ENCODE assay signal across 10 mouse cellular contexts in the genomic region with DNA sequence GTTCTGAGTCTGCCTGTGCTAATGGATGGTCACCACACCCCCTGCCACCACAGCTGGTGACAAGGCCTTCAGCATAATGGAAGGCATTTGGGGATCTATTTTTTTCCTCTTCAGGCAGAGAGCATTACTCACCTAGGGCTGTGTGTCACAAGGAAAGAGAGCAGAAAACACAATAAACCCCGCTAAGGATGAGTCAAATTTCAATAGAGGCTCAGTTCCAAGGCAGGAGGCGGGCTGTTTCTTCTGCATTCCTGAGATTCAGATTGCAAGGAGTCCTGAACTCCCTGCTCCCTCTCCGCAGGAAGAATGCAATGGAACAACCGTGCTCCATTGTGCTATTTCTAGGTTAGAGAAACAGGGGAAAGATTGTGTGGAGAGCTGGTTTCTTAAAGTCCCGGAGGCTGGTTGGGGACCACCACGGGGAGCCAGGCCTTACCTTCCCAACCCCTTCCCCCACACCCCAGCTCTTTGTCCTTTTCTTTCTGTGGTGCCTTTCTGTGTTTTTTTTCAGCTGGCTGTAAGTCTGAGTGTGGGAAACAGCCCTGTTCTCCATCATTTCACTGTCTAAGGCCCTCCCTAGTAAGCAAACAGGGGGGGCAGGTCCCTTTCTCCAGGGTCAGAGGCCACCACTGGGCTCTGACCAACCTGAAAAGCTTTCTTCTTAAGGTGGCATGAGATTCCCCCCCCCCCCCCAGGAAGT. TPM values are rescaled to one million over a fixed set of nuclear protein-coding genes. Genes with fewer than 3 reads are reported as not detected.
DNase-seq lines count a peak whose midpoint lies in the region; ATAC-seq lines count a peak whose summit lies in the region.
"Had no signal": no experiment of that assay in that cellular context is flagged by ENCODE, and none has a peak within 500 bp of the region (broad histone marks: within the 10 kb centered on the region; RNA-seq: fewer than 3 reads in every experiment).

No protein-coding gene starts in this region.

- WGBS in hindbrain, embryonic 10.5 days, result 2% methylated on average over 6 of the region's 6 CpGs
- WGBS in hindbrain, embryonic 16.5 days, result 12% methylated on average over 6 of the region's 6 CpGs

- no peak for ATAC-seq in hindbrain, embryonic 16.5 days
- ATAC-seq in monocyte, adult 5-6 weeks (replicated peaks; ENCODE audit: insufficient number of reproducible peaks, low FRiP score, low TSS enrichment, poor library complexity, severe bottlenecking), result no peak

- peak overlapping the region; percentile 22; the same call in 1 of the 2 replicates for H3K4me3 ChIP-seq in hindbrain, embryonic 10.5 days
- no peak overlapping the region for H3K4me3 ChIP-seq in hindbrain, embryonic 16.5 days (ENCODE audit: low read length)
- H3K4me3 ChIP-seq: erythroblast, embryonic 14.5 days had no signal

- H3K27me3 ChIP-seq in hindbrain, embryonic 10.5 days (ENCODE audit: insufficient read depth, poor library complexity, severe bottlenecking), result no peaks in the 10 kb centered on the region
- no peaks in the 10 kb centered on the region for H3K27me3 ChIP-seq in hindbrain, embryonic 16.5 days (replicated peaks; ENCODE audit: control insufficient read depth, insufficient read depth, low read length)

- peak; percentile 52 for DNase-seq in hindbrain, embryonic 10.5 days (ENCODE audit: low spot score)
- peak; percentile 47 to 52 for DNase-seq in right cerebral cortex, adult 2 months (ENCODE audit: low spot score in 2 of 2)
- no peak for DNase-seq in right cerebral cortex, postnatal 4 days
- DNase-seq in forelimb bud, embryonic 11.5 days (ENCODE audit: low read depth, low spot score), result peak; percentile 56
- peak; percentile 40 for DNase-seq in yolk sac, embryonic 10.5 days (ENCODE audit: low spot score)
- no peak for DNase-seq in cerebellum, adult 11 months
- DNase-seq: kidney, adult 2 months had no signal

- peaks cover 41% of the 10 kb centered on the region for H3K4me1 ChIP-seq in hindbrain, embryonic 10.5 days (replicated peaks)
- H3K4me1 ChIP-seq in hindbrain, embryonic 16.5 days (ENCODE audit: control insufficient read depth, insufficient read depth, low read depth, low read length), result no peaks in the 10 kb centered on the region; the same call in 1 of the 2 replicates

- no peaks in the 10 kb centered on the region for H3K36me3 ChIP-seq in hindbrain, embryonic 10.5 days
- H3K36me3 ChIP-seq in hindbrain, embryonic 16.5 days (ENCODE audit: control insufficient read depth, insufficient read depth, low read length), result no peaks in the 10 kb centered on the region

- H3K9ac ChIP-seq in hindbrain, embryonic 16.5 days (ENCODE audit: low read depth, low read length), result no peak overlapping the region

- H3K9me3 ChIP-seq in hindbrain, embryonic 10.5 days, result no peaks in the 10 kb centered on the region
- H3K9me3 ChIP-seq in hindbrain, embryonic 16.5 days (ENCODE audit: control insufficient read depth, low read length), result no peaks in the 10 kb centered on the region

- H3K4me2 ChIP-seq in hindbrain, embryonic 16.5 days (ENCODE audit: low read length), result no peak overlapping the region

- H3K27ac ChIP-seq in hindbrain, embryonic 10.5 days, result peak overlapping the region; percentile 83
- H3K27ac ChIP-seq in hindbrain, embryonic 16.5 days (ENCODE audit: low read depth, low read length), result no peak overlapping the region

RNA-seq across cellular contexts. Expression of a gene that starts 21.9 kb away (rescaled TPM):
- polyA plus RNA-seq in hindbrain, embryonic 10.5 days (2016; fragmentation: Nextera tagmentation; extraction: Ambion mirVana), result 36.4 and 43.6 TPM in 2 replicates
- polyA plus RNA-seq in hindbrain, embryonic 16.5 days (2015; fragmentation: Nextera tagmentation; extraction: Ambion mirVana), result 26.9 and 29.8 TPM in 2 replicates
- total RNA-seq in monocyte, adult 5-6 weeks (2017), result 62.7 to 74.2 TPM (median 74.1 TPM) in 3 replicates

RNA-seq across cellular contexts. Expression of a gene that starts 40.7 kb away (rescaled TPM):
- not detected in 2 replicates for polyA plus RNA-seq in hindbrain, embryonic 10.5 days (2016; fragmentation: Nextera tagmentation; extraction: Ambion mirVana)
- polyA plus RNA-seq in hindbrain, embryonic 16.5 days (2015; fragmentation: Nextera tagmentation; extraction: Ambion mirVana), result not detected in 2 replicates
- not detected in 3 replicates for total RNA-seq in monocyte, adult 5-6 weeks (2017)
- polyA plus RNA-seq: erythroblast, embryonic 14.5 days; kidney, adult 2 months had no signal

Comparison
In these comparisons a context has a peak if more than half of its experiments do, and no peak if none do; other contexts are left out.
1. DNase-seq: peak in hindbrain, embryonic 10.5 days (single experiment), right cerebral cortex, adult 2 months (2 of 2), forelimb bud, embryonic 11.5 days (single experiment) and yolk sac, embryonic 10.5 days (single experiment); none in right cerebral cortex, postnatal 4 days (single experiment) and cerebellum, adult 11 months (single experiment).